Mouse (Mus musculus) ovary, postnatal 36 days (tissue): ENCODE measurements at regions not wholly inside any gene's neighbourhood (a gene's known extent, or its start where the extent isn't known, plus 50 kb on each side); places are given as distances from the start of the nearest gene placed in this dataset.

Experiments
- DNase-seq: peaks from one replicate; pipeline ENCODE4 v3.0.0; 2022; ENCODE audit warnings: low spot score, mixed read lengths

GRCm38 (mm10) chr15:69632306-69632705 lies 3131.6 kb upstream of the Lrrc6 start:
- DNase-seq: no peak

GRCm38 (mm10) chr15:69617998-69618397 lies 3117.3 kb upstream of the Lrrc6 start:
- no peak for DNase-seq

- no peak for DNase-seq
Observed at GRCm38 (mm10) chr15:69614048-69614447, 3113.3 kb upstream of the Lrrc6 start.

- no peak for DNase-seq
Observed at GRCm38 (mm10) chr15:69591219-69592006, 3090.7 kb upstream of the Lrrc6 start.

GRCm38 (mm10) chr15:69588084-69588483 lies 3087.4 kb upstream of the Lrrc6 start:
- DNase-seq: no peak

GRCm38 (mm10) chr15:69576742-69577141 lies 3076.0 kb upstream of the Lrrc6 start:
- DNase-seq: no peak

GRCm38 (mm10) chr15:69575611-69576153 lies 3075.0 kb upstream of the Lrrc6 start:
- no peak for DNase-seq

GRCm38 (mm10) chr15:69554171-69554570 lies 3053.5 kb upstream of the Lrrc6 start:
- no peak for DNase-seq

GRCm38 (mm10) chr15:69552062-69552628 lies 3051.4 kb upstream of the Lrrc6 start:
- DNase-seq: no peak

- DNase-seq: no peak
Observed at GRCm38 (mm10) chr15:69551012-69551411, 3050.3 kb upstream of the Lrrc6 start.

- DNase-seq: no peak
Observed at GRCm38 (mm10) chr15:69526441-69527094, 3025.9 kb upstream of the Lrrc6 start.

GRCm38 (mm10) chr15:69484421-69485074 lies 2983.8 kb upstream of the Lrrc6 start:
- no peak for DNase-seq

- DNase-seq: no peak
Observed at GRCm38 (mm10) chr15:69483096-69483495, 2982.4 kb upstream of the Lrrc6 start.

- no peak for DNase-seq
Observed at GRCm38 (mm10) chr15:69481087-69481486, 2980.4 kb upstream of the Lrrc6 start.

- DNase-seq: no peak
Observed at GRCm38 (mm10) chr15:69477050-69477449, 2976.3 kb upstream of the Lrrc6 start.

- no peak for DNase-seq
Observed at GRCm38 (mm10) chr15:69469566-69469965, 2968.9 kb upstream of the Lrrc6 start.

GRCm38 (mm10) chr15:69460581-69461194 lies 2960.0 kb upstream of the Lrrc6 start:
- no peak for DNase-seq

GRCm38 (mm10) chr15:69457473-69457872 lies 2956.8 kb upstream of the Lrrc6 start:
- DNase-seq: no peak

- no peak for DNase-seq
Observed at GRCm38 (mm10) chr15:69456191-69456770, 2955.6 kb upstream of the Lrrc6 start.

GRCm38 (mm10) chr15:69441008-69441407 lies 2940.3 kb upstream of the Lrrc6 start:
- no peak for DNase-seq

- DNase-seq: no peak
Observed at GRCm38 (mm10) chr15:69413531-69414011, 2912.9 kb upstream of the Lrrc6 start.
